Mouse (Mus musculus): ENCODE results near the gene Xlr4c. TPM values are rescaled to one million over a fixed set of nuclear protein-coding genes. Genes with fewer than 3 reads are reported as not detected.

The Xlr4c gene
- 0.40 TPM in 1 of 2 replicates, not detected in the other for polyA plus RNA-seq (2012; rRNA removed; ENCODE audit: low replicate concordance)

GRCm38 (mm10) chrX:73242821-73243325, at the start of gene Xlr4c:
Gene Xlr4c, minus strand, starts transcription at chrX:73243130.

DNA sequence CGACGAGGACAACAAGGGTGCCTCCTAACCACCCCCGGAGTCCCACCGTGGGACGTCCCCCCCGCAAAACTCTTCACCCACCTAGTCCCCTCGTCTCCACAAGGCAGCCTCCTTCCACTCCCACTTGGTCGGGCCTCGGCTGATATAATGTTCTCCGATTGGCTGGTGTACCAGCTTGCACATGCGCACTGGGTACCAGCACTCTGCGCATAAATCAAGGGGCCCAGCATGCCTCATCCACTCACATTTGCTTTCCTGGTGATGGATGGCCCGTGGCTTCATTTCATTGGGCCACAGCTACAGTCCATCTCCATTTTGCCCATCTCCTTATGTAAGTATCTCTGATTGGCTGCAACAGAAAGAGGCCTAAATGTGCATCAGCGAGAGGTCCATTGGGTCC, 22.3 kb upstream of the Xlr4c start, which contains the start of gene Xlr3c:
Xlr3c (minus strand) TSS at position 121 of the 400 bp plus-strand sequence.

DNA sequence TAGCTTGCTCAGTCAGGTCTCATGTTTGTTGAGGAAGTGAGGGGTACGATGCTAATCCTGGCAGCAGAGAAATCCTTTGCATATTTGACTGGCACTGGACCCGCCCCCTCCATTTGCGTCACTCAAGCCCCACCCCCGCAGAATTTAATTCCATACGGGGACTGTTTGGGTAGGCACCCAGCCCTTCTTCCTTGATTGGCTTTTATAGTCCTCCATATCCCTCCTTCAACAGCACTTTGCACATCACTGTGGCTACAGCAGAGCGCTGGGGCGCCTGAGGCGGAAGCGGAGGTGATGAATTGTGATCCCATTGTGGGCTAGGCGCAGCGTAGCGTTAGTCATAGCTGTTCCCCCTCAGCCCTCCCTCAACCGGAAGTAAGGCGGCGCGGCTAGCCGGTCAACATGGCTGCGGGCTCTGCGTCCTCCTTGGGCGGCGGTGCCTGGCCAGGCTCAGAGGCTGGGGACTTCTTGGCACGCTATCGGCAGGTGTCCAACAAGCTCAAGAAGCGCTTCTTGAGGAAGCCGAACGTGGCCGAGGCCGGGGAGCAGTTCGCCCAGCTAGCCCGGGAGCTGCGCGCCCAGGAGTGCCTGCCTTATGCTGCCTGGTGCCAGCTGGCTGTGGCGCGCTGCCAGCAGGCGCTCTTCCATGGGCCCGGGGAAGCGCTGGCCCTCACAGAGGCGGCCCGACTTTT, 14.9 kb downstream of the Xlr4c start, which contains the start of gene F8a:
F8a (plus strand) TSS at position 378 of the 692 bp plus-strand sequence.

GRCm38 (mm10) chrX:73213819-73214564, 28.9 kb downstream of the Xlr4c start, which contains the start of gene Xlr4b:
Gene Xlr4b, plus strand, starts transcription at chrX:73214333.

GRCm38 (mm10) chrX:73191934-73192333, 51.0 kb downstream of the Xlr4c start, which contains the start of gene Xlr3b:
Gene Xlr3b, plus strand, starts transcription at chrX:73192207.

Other genes starting within 250 kb of the Xlr4c start
- gene Pnma5, start 206.0 kb downstream of the Xlr4c start, polyA plus RNA-seq (2012; rRNA removed; ENCODE audit: low replicate concordance) = not detected in 2 replicates
- 0.18 TPM in 1 of 2 replicates, not detected in the other for gene Pnma3, start 178.3 kb downstream of the Xlr4c start, polyA plus RNA-seq (2012; rRNA removed; ENCODE audit: low replicate concordance)
- gene Xlr4a, start 160.7 kb downstream of the Xlr4c start, polyA plus RNA-seq (2012; rRNA removed; ENCODE audit: low replicate concordance) = 0.17 TPM in 1 of 2 replicates, not detected in the other
- gene Xlr3a, start 146.0 kb downstream of the Xlr4c start, polyA plus RNA-seq (2012; rRNA removed; ENCODE audit: low replicate concordance) = 0.40 and 1.2 TPM in 2 replicates
- gene Gm14685, start 126.1 kb downstream of the Xlr4c start, polyA plus RNA-seq (2012; rRNA removed; ENCODE audit: low replicate concordance) = 0.08 and 0.09 TPM in 2 replicates
- not detected in 2 replicates for gene Xlr5b, start 94.3 kb downstream of the Xlr4c start, polyA plus RNA-seq (2012; rRNA removed; ENCODE audit: low replicate concordance)
- not detected in 2 replicates for gene DXBay18, start 93.7 kb downstream of the Xlr4c start, polyA plus RNA-seq (2012; rRNA removed; ENCODE audit: low replicate concordance)
- not detected in 2 replicates for gene Spin2d, start 66.1 kb downstream of the Xlr4c start, polyA plus RNA-seq (2012; rRNA removed; ENCODE audit: low replicate concordance)
- gene Xlr3b, start 50.9 kb downstream of the Xlr4c start, polyA plus RNA-seq (2012; rRNA removed; ENCODE audit: low replicate concordance) = 0.82 and 4.4 TPM in 2 replicates
- 0.48 and 1.5 TPM in 2 replicates for gene Xlr4b, start 28.8 kb downstream of the Xlr4c start, polyA plus RNA-seq (2012; rRNA removed; ENCODE audit: low replicate concordance)
- 7.5 and 8.9 TPM in 2 replicates for gene F8a, start 14.8 kb downstream of the Xlr4c start, polyA plus RNA-seq (2012; rRNA removed; ENCODE audit: low replicate concordance)
- gene Xlr3c, start 22.3 kb upstream of the Xlr4c start, polyA plus RNA-seq (2012; rRNA removed; ENCODE audit: low replicate concordance) = 0.13 and 0.29 TPM in 2 replicates
- gene Xlr5a, start 49.8 kb upstream of the Xlr4c start, polyA plus RNA-seq (2012; rRNA removed; ENCODE audit: low replicate concordance) = not detected in 2 replicates
- not detected in 2 replicates for gene Xlr5c, start 49.8 kb upstream of the Xlr4c start, polyA plus RNA-seq (2012; rRNA removed; ENCODE audit: low replicate concordance)
- not detected in 2 replicates for gene Gm45015, start 93.7 kb upstream of the Xlr4c start, polyA plus RNA-seq (2012; rRNA removed; ENCODE audit: low replicate concordance)
- 11.0 and 24.4 TPM in 2 replicates for gene Zfp275, start 99.5 kb upstream of the Xlr4c start, polyA plus RNA-seq (2012; rRNA removed; ENCODE audit: low replicate concordance)
- gene Gm18336, start 155.6 kb upstream of the Xlr4c start, polyA plus RNA-seq (2012; rRNA removed; ENCODE audit: low replicate concordance) = 0.27 and 0.37 TPM in 2 replicates
- 0.03 and 0.05 TPM in 2 replicates for gene Zfp92, start 168.0 kb upstream of the Xlr4c start, polyA plus RNA-seq (2012; rRNA removed; ENCODE audit: low replicate concordance)
- 0.36 TPM in 1 of 2 replicates, not detected in the other for gene Trex2, start 192.2 kb upstream of the Xlr4c start, polyA plus RNA-seq (2012; rRNA removed; ENCODE audit: low replicate concordance)
- gene Haus7, start 215.9 kb upstream of the Xlr4c start, polyA plus RNA-seq (2012; rRNA removed; ENCODE audit: low replicate concordance) = 23.5 and 24.7 TPM in 2 replicates
- gene Bgn, start 240.5 kb upstream of the Xlr4c start, polyA plus RNA-seq (2012; rRNA removed; ENCODE audit: low replicate concordance) = 345 and 430 TPM in 2 replicates

Data from subcutaneous adipose tissue, adult 2 months (tissue).